Mouse (Mus musculus): Measurements from ENCODE around the gene Mbd5. TPM values are rescaled to one million over a fixed set of nuclear protein-coding genes. Genes with fewer than 3 reads are reported as not detected.

The Mbd5 gene
- polyA plus RNA-seq, 1 experiment from 2014 or later, result 40.2 TPM

DNA sequence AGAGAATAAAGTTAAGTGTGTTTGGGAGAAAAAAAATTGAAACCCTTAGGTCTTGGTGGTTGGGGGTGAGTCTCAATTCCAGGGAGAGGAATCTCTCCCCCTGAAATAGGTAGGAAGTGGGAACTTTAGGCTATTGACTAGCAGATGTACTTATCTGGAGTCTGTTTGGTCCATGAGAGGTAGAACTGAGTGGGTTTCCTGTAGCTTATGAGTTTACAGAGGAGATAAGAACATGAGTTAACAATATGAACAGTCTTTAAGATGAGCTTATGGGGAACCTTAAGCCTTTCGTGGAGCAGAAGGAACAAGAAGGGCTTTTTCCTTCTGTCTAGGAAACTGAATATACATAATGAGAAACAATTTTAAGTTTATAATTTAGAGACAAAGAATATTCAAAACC is 404.8 kb downstream of the Mbd5 start:
- Histone ChIP-seq H3K36me3 (no peaks in the 10 kb centered on the region), H3K4me2 (replicated peaks) (no peak overlapping the region), H3K27me3 (no peaks in the 10 kb centered on the region), H3K27ac (no peak overlapping the region), H3K9ac (replicated peaks) (no peak overlapping the region), H3K9me3 (no peaks in the 10 kb centered on the region), H3K4me1 (replicated peaks) (no peaks in the 10 kb centered on the region), H3K4me3 (replicated peaks) (no peak overlapping the region)
- no peak for ATAC-seq
- 93% methylated on average over 1 of the region's 1 CpGs for WGBS

DNA sequence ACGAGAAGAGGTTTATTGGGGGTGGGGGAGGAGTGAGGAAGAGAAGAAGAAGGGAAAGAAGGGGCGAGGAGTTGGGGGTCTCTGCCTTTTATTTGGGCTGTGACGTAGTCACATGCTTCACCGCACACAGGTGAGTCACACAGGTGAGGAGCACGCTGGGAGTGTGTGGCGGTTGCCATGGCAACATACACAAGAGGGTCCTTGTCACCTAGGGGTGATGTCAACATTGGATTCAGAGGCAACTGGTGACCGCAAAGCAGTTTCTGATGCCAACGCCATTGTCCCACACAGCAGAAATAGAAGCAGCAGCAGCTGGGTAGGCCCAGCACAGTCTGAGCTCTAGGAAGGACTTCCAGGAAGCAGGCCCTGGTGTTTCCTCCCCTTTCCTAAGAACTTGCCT is 406.6 kb downstream of the Mbd5 start:
- Histone ChIP-seq H3K9ac (replicated peaks) (no peak overlapping the region), H3K4me2 (replicated peaks) (no peak overlapping the region), H3K27me3 (no peaks in the 10 kb centered on the region), H3K27ac (no peak overlapping the region), H3K36me3 (no peaks in the 10 kb centered on the region), H3K9me3 (no peaks in the 10 kb centered on the region), H3K4me1 (replicated peaks) (no peaks in the 10 kb centered on the region), H3K4me3 (replicated peaks) (no peak overlapping the region)
- ATAC-seq, result no peak
- 89% methylated on average over 8 of the region's 8 CpGs for WGBS

DNA sequence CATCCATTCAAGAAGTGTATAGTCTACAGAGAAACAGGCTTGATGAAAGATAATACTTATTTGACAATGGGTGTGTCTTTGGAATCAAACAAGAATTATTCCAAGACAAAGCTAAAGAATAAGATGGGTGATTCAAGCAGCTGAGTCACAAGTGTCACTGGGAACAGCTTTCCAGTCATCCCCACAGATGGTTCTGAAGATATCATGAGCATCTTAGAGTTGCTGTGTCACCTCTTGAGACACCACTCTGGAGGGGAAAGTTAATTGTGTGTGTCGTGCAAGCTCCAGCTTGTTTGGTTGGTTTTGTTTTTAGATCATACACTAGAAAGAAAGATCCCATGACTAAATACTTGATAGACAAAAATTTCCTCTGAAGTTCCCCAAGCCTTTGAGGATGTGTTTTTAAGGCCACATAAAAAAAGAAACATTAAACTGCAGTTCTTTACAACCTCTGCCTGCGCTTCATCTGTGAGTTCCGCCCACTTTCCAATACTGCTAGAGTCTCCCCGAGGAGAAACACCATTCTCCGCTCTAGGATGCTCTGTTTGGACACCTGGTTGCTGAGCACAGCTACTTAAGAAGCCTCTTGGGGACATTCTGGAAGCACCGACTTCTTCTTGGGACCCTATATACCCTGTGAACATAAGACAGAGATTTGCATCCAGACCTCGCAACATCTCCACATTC is 409.0 kb downstream of the Mbd5 start:
- Histone ChIP-seq H3K9ac (replicated peaks) (no peak overlapping the region), H3K4me3 (replicated peaks) (no peak overlapping the region), H3K27me3 (no peaks in the 10 kb centered on the region), H3K27ac (no peak overlapping the region), H3K4me1 (replicated peaks) (no peaks in the 10 kb centered on the region), H3K36me3 (no peaks in the 10 kb centered on the region), H3K9me3 (no peaks in the 10 kb centered on the region), H3K4me2 (replicated peaks) (no peak overlapping the region)
- 89% methylated on average over 7 of the region's 7 CpGs for WGBS
- ATAC-seq, result no peak

DNA sequence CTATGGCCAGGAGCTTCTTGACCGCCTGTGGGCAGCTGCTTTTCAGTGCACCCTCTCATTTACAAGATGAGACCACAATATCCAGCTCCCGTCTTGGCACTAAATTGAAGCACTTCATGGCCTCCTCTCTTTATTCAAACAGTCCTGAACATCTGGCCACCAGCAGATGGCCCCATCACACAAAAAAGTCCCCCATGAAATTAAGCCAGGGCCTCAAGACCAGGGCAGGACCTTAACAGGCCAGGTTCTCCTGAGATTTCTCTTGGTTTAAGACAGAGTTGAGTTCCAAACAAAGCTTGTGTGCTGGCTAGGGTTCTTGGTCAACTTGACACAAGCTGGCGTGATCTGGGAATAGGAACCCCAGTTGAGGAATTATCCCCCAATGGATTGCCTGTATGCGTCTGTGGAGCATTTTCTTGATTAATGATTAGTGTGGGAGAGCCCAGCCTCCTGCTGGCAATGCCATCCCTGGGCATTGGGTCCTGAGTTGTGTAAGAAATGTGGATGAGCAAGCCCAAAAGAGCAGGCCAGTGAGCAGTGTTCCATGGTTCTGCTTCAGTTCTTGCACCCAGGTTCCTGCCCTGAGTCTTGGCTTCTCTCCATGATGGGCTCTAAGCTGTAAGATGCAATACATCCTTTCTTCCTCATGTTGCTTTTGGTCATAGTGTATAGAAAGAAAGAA is 409.7 kb downstream of the Mbd5 start:
- WGBS, result 66% methylated on average over 4 of the region's 4 CpGs
- Histone ChIP-seq H3K4me2 (replicated peaks) (no peak overlapping the region), H3K27me3 (no peaks in the 10 kb centered on the region), H3K9ac (replicated peaks) (no peak overlapping the region), H3K4me1 (replicated peaks) (no peaks in the 10 kb centered on the region), H3K36me3 (no peaks in the 10 kb centered on the region), H3K27ac (no peak overlapping the region), H3K4me3 (replicated peaks) (no peak overlapping the region), H3K9me3 (no peaks in the 10 kb centered on the region)
- no peak for ATAC-seq

DNA sequence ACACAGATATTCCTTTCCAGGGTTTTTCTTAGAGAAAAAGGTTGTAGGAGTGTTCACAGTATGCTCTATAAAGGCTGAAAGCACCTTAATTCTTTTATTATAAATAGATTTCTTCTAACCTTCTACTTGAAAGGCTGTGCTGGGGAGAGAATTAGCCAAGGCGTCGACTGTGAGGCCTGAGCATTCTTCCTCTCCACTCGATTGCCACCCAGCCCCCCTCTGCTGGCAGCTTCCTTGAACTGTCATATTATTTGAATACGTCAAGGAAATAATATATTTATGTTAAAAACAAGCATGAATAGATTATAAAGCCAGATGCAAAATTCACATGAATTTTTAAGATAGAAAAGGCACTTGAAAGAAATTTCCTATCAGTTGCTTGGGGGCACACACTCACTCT is 410.4 kb downstream of the Mbd5 start:
- no peak overlapping the region for H3K27ac ChIP-seq
- no peaks in the 10 kb centered on the region for H3K9me3 ChIP-seq
- no peak overlapping the region for H3K9ac ChIP-seq (replicated peaks)
- no peak overlapping the region for H3K4me2 ChIP-seq (replicated peaks)
- H3K4me3 ChIP-seq (replicated peaks), result no peak overlapping the region
- H3K27me3 ChIP-seq, result no peaks in the 10 kb centered on the region
- H3K36me3 ChIP-seq, result no peaks in the 10 kb centered on the region
- 73% methylated on average over 4 of the region's 4 CpGs for WGBS
- ATAC-seq, result no peak
- no peaks in the 10 kb centered on the region for H3K4me1 ChIP-seq (replicated peaks)

DNA sequence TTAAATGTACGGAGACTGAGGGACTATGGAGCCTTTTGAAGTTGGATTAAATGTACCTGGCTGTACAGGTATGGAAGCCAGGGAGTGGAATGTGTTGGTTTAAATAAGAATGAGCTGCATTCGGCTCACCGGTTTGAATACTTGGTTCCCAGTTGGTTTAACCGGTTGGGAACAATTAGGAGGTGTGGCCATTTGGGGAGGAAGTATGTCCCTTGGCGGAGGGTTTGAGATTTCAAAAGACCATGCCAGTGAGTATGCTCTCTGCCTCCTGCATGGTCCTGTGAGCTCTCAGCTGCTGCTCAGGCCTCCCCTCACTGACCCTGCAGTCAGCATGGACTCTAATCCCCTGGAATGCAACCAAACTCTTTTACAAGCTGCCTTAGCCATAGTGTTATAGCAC is 415.2 kb downstream of the Mbd5 start:
- WGBS, result 31% methylated on average over 5 of the region's 5 CpGs

DNA sequence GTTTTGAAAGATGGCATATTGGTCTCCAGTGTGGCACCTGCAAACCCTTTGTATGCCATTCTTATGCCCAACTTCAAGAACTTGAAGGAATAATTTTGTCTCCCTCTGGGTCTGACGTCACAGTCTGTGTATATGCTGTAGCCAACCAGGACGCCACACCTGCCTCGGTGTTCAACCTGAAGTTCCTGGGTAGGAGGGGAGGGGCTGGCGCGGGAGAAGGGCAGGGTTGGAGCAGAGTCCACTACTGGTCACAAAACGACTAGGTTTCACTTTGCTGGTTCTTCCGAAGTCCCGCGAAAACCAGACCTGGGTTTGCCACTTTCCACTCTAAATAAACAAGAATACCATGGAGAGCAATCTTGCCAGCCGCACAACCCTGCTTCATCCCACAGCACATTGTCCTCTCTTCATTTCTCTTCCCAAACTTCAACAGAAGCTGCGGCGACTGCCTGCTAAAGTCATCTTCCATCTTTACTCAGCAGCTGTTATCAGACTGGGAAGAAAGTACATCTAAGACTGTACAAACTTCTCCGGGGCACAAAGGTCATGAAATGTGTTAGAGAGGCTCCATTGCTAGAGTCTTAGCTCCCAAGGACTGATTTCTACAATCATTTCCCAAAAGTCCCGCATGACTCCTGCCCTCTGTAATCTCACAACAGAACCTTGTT is 417.7 kb downstream of the Mbd5 start:
- no peaks in the 10 kb centered on the region for H3K36me3 ChIP-seq
- no peaks in the 10 kb centered on the region for H3K9me3 ChIP-seq
- H3K9ac ChIP-seq (replicated peaks), result no peak overlapping the region
- H3K4me3 ChIP-seq (replicated peaks), result no peak overlapping the region
- H3K27me3 ChIP-seq, result no peaks in the 10 kb centered on the region
- H3K4me2 ChIP-seq (replicated peaks), result no peak overlapping the region
- no peak for ATAC-seq
- no peak overlapping the region for H3K27ac ChIP-seq
- 94% methylated on average over 14 of the region's 14 CpGs for WGBS
- no peaks in the 10 kb centered on the region for H3K4me1 ChIP-seq (replicated peaks)

More for the DNA sequence above, 415.2 kb downstream of the Mbd5 start:
- Histone ChIP-seq H3K27ac (no peak overlapping the region), H3K9ac (replicated peaks) (no peak overlapping the region), H3K27me3 (no peaks in the 10 kb centered on the region), H3K4me3 (replicated peaks) (no peak overlapping the region), H3K9me3 (no peaks in the 10 kb centered on the region), H3K36me3 (no peaks in the 10 kb centered on the region), H3K4me1 (replicated peaks) (no peaks in the 10 kb centered on the region), H3K4me2 (replicated peaks) (no peak overlapping the region)
- ATAC-seq, result no peak

DNA sequence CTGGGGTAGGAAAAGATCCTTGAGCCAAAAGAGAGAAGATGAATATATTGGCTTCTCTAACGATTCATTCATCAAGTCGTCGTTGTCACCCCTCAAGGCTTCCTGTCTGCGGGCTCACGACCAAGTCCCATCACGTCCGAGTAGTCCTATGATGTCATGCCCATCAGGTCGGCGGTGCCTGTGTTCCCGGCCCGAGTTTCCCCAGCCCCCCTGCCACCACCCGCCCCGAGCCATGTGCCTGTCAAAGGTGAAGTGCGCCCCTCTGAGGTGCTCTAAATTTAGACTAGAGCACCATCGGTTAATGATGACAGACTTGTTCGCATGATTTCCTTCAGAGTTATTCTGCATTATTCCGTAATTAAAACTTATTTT is 418.2 kb downstream of the Mbd5 start:
- no peak overlapping the region for H3K4me2 ChIP-seq (replicated peaks)
- WGBS, result 81% methylated on average over 17 of the region's 17 CpGs
- no peaks in the 10 kb centered on the region for H3K36me3 ChIP-seq
- ATAC-seq, result no peak
- no peak overlapping the region for H3K27ac ChIP-seq
- no peak overlapping the region for H3K4me3 ChIP-seq (replicated peaks)
- no peaks in the 10 kb centered on the region for H3K27me3 ChIP-seq
- no peak overlapping the region for H3K9ac ChIP-seq (replicated peaks)
- no peaks in the 10 kb centered on the region for H3K4me1 ChIP-seq (replicated peaks)
- no peaks in the 10 kb centered on the region for H3K9me3 ChIP-seq

DNA sequence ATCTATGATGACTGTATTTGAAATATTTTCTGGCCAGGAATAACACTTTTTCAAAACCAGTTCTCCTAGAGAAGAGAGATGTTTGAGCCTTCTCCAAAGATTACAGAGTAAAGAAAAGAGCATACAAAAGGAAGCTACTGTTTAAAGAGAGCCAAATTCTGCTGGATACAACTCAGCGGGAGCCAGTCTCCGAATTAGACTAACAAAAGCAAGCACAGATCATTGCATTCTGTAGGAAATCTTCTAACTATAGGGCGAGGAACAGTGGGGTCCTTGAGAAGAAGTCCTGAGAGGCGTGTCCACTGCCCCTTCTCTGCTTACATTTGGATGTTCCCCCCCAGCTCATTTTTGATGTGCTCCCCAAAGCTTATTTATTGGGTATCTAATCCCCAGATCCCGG is 422.3 kb downstream of the Mbd5 start:
- no peak for ATAC-seq
- no peaks in the 10 kb centered on the region for H3K36me3 ChIP-seq
- H3K9me3 ChIP-seq, result no peaks in the 10 kb centered on the region
- 41% methylated on average over 5 of the region's 5 CpGs for WGBS
- H3K4me3 ChIP-seq (replicated peaks), result no peak overlapping the region
- H3K4me2 ChIP-seq (replicated peaks), result no peak overlapping the region
- H3K27me3 ChIP-seq, result no peaks in the 10 kb centered on the region
- H3K9ac ChIP-seq (replicated peaks), result no peak overlapping the region
- no peak overlapping the region for H3K27ac ChIP-seq
- no peaks in the 10 kb centered on the region for H3K4me1 ChIP-seq (replicated peaks)

DNA sequence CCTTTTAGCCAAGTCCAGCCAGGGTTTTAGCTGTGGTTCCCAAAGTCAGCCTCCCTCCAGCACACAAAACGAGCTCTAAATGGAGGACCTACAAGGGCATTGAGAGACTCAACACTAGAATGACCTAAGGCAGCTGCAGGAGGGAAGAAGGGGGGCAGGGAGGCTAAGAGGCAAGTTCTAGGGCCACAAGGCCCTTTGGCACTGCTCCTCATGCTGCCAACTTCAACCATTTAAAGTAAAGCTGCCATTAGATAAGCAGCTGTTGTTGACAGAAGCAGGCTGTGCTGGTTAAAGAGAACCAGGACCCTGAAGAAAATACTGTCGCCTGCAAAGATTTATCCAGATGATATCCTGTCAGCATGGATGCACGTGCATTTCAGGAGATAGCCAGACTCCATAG is 423.3 kb downstream of the Mbd5 start:
- Histone ChIP-seq H3K27ac (no peak overlapping the region), H3K36me3 (no peaks in the 10 kb centered on the region), H3K4me1 (replicated peaks) (no peaks in the 10 kb centered on the region), H3K4me3 (replicated peaks) (no peak overlapping the region), H3K9ac (replicated peaks) (no peak overlapping the region), H3K9me3 (no peaks in the 10 kb centered on the region), H3K4me2 (replicated peaks) (no peak overlapping the region), H3K27me3 (no peaks in the 10 kb centered on the region)
- 62% methylated on average over 3 of the region's 3 CpGs for WGBS
- no peak for ATAC-seq
